Mouse (Mus musculus) ES-E14 (cell line): Measurements from ENCODE around the gene Rad51b.

ENCODE experiments used
- CHD2 ChIP-seq: IDR thresholded peaks from 2 replicates; pipeline ENCODE4 v1.6.1; 2014; ENCODE audit warnings: mild to moderate bottlenecking, low read depth, low read length, inconsistent platforms
- HCFC1 ChIP-seq: IDR thresholded peaks from 2 replicates; pipeline ENCODE4 v1.6.1; 2012; ENCODE audit warnings: low read length, inconsistent platforms, borderline replicate concordance; ENCODE audit not compliant: insufficient read depth
- ZC3H11A ChIP-seq: IDR thresholded peaks from 2 replicates; pipeline ENCODE4 v1.6.1; 2012; ENCODE audit warnings: low read depth, mild to moderate bottlenecking, inconsistent platforms, low read length, borderline replicate concordance

DNA sequence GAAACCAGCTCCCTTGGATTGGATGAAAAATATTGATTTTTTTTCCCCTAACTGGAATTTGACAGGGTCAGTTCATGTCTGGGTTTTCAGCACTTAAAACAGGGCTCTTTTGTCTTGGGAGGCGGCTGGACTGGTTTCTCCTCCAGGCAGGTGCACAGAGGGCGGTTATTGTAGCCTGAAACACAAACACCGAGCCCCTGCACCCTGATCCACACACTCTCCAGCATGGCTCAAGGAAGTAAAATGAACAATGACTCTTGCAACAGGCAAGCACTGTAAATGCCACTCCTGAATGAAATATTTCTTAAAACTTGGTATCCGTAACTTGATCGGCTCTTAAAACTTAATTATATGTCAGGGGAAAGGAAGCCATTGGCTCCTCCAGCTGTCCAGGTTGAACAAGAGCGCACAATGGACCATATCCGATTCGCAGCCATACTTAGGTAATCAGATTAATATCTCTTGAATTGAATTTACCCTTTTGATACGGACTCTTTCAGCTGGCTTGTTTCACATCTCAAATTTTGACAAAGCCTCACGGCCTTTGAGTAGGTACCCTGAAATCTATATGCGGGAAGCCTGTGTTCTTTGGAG is 377.9 kb downstream of the Rad51b start:
- no peak for TF ChIP-seq CHD2
- TF ChIP-seq HCFC1: no peak
- TF ChIP-seq ZC3H11A: no peak
